Mouse (Mus musculus) spleen, adult 12 weeks (tissue): ENCODE measurements around the gene Atp6v1e1.
"Not testable (repeated sequence)": the region's sequence is repeated elsewhere in the genome, so short reads cannot be mapped to it uniquely, and the experiment has no call there.

Experiments used
- DNase-seq: peaks from one replicate; pipeline ENCODE4 v3.0.0; 2022; ENCODE audit warnings: low spot score

Gene Atp6v1e1

DNA sequence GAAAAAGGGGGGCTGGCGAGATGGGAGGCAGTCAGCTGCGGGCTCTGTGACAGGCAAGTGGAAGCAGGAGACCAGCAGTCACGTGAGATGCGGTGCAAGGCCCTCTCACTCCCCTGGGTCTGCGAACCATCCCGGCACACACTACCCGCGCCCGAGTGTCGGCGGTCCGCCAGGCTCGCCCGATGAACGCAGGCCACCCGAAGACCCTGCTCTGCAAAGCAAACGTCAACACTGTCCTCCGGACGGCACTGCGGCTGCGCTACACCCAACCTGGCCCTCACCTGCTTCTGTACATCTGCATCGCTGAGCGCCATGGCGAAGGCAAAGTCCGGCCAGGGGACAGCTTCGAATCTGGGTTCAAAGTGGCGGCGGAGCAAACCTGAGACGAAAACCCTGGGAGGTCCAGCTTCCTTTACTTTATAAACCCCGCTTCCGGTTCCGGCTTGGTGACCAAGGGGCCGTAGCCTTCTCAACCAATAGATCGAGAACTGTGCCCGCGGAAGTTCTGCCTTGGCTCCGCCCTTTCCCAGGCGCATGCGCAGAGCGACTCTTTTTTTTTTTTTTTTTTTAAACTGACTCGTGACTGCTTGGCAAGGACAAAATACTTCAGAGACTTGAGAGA is at the start of gene Atp6v1e1:
TSS of gene Atp6v1e1 (minus strand) at position 487 of the 622 bp plus-strand sequence.
- DNase-seq, result peak; percentile 94

- DNase-seq, result no peak
Observed at GRCm38 (mm10) chr6:120871286-120871685, 48.7 kb upstream of the Atp6v1e1 start.

GRCm38 (mm10) chr6:120868824-120869223 is 46.2 kb upstream of the Atp6v1e1 start:
- no peak for DNase-seq

DNA sequence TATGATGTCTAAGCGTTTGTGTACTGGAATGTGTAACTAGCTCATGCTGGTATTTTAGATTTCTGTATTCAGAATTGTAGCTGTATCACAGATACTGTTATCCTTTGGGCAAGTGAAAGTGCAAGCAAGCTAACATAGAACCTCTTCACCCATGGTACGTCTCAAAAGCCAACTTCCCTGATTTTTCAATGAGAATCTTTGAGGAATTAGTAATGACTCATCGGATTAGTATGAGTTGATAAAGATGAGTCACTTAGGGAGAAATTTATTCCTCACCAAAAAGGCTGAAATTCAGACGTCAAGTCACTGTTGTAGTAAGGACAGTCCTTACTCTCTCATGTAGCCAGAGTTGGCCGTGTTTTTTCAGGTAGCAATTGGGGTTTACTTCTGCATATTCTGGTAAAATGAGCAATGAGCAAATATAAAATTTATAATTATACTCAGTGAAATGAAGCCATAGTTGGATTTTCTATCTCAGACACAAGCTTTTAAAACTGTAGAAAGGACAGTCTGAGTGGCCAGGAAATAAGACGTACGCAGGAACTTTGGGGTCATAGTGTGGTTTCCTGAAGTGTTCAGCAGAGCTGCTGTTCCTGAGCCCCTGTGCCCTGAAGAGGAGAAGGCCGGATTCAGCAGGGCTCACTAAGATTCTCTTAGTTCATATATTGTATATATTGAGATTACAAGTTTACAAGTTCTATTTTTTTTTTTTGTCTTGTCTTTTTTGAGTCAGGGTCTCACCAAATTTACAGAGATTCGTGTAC is 43.6 kb upstream of the Atp6v1e1 start:
- no peak for DNase-seq

- no peak for DNase-seq
Observed at GRCm38 (mm10) chr6:120860079-120860478, 37.5 kb upstream of the Atp6v1e1 start.

GRCm38 (mm10) chr6:120858217-120858711 is 35.7 kb upstream of the Atp6v1e1 start:
- no peak for DNase-seq

DNA sequence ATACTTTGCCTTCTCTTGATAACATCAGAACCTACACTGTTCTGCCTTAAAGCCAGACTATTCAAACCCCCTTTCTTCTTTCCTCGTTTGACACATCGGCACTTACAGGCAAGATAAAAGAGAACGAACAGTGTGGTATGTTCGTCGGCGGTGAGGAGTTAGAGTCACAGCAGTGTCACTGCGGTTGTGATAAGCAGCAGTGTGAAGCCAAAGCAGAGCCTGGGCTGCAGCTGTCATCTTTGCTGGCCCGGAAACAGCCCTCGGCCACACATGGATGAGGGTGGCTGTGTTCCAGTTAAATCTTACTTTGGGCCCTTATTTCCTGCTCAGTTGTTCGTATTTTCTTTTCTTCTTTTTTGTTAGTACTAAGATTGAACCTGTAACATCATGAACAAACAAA is 31.8 kb upstream of the Atp6v1e1 start:
- DNase-seq, result no peak

- DNase-seq, result not testable (repeated sequence)
Observed at GRCm38 (mm10) chr6:120850720-120851119, 28.1 kb upstream of the Atp6v1e1 start.

- DNase-seq, result no peak
Observed at GRCm38 (mm10) chr6:120841754-120842153, 19.2 kb upstream of the Atp6v1e1 start.

- DNase-seq, result no peak
Observed at GRCm38 (mm10) chr6:120840258-120840657, 17.7 kb upstream of the Atp6v1e1 start.

- no peak for DNase-seq
Observed at GRCm38 (mm10) chr6:120837152-120837530, 14.5 kb upstream of the Atp6v1e1 start.

DNA sequence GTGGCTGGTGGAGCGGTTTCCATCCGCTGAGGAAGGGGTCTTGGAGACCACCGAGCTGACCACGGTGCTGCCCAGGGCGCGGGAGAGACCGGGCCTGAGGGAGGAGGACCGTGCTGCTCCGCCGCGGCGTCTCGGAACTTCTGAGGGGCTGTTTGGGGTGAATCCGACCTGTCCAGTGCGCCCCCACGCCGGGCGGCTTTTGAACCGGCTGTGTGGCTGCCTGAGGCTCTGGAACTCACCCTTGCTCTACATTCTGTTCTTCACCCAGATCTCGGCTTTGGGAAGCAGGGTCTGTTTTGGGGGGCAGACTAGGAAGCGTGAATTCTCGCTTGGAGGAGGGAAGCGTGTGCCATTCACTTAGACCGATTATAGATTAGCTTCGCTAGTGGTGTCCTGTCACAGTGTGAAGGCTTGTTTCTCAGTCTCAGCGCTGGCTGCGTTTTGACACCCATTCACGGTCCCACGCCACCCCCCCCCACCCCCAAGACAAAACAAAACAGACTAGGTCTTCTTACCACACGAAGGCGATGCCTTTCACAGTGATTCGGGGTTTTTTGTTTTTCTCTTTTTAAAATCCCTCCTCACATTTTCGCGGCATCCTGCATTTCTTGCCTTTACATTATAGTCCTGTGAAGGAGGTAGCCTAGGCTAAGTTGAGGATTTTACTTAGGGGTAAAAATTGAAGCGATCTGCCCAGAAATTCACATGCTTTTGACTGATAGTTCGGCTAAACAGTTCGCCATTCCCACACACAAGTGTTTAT is 14.0 kb upstream of the Atp6v1e1 start:
- DNase-seq, result no peak

- DNase-seq, result peak; percentile 98
Observed at GRCm38 (mm10) chr6:120835474-120836374, 13.1 kb upstream of the Atp6v1e1 start, which contains the start of gene Bcl2l13. Gene Bcl2l13, plus strand, starts transcription at chr6:120836212.

GRCm38 (mm10) chr6:120834766-120835321 is 12.3 kb upstream of the Atp6v1e1 start:
- no peak for DNase-seq

GRCm38 (mm10) chr6:120832097-120832496 is 9.5 kb upstream of the Atp6v1e1 start:
- no peak for DNase-seq

GRCm38 (mm10) chr6:120830866-120831608 is 8.4 kb upstream of the Atp6v1e1 start:
- no peak for DNase-seq

DNA sequence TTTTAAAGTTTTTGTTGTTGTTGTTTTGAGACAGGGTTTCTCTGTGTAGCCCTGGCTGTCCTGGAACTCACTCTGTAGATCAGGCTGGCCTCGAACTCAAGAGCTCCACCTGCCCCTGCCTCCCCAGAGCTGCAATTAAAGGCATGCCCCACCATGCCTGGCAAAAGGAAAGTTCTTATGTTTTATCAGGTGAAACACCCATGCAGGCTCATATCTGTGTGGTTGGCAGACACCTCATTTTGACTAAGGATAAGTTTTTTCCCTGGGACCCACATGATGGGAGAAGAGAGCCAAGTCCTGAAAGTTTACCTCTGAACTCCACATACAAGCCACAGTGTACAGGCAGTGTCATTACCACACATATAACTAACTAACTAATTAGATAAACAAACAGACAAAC is 7.5 kb upstream of the Atp6v1e1 start:
- DNase-seq, result no peak

GRCm38 (mm10) chr6:120822937-120823614 is 483 bp upstream of the Atp6v1e1 start:
- DNase-seq, result no peak

- no peak for DNase-seq
Observed at GRCm38 (mm10) chr6:120821715-120822114, 878 bp downstream of the Atp6v1e1 start.

- no peak for DNase-seq
Observed at GRCm38 (mm10) chr6:120820941-120821340, 1.7 kb downstream of the Atp6v1e1 start.
